Mouse (Mus musculus) bone marrow macrophage, adult 2 months (primary cell): Measurements from ENCODE around the gene Ube2d3. TPM values are rescaled to one million over a fixed set of nuclear protein-coding genes. Genes with fewer than 3 reads are reported as not detected.
A peak's percentile ranks its signal among the peaks of the same experiment; 100 is the strongest.

Experiments used
- H3K27ac ChIP-seq: 2 replicates; pipeline ENCODE4 v1.5.1; 2012; ENCODE audit warnings: low read depth, low read length; ENCODE audit not compliant: insufficient read depth
- H3K4me1 ChIP-seq: 2 replicates; pipeline ENCODE4 v1.6.1; 2012; ENCODE audit warnings: low read length; ENCODE audit not compliant: control insufficient read depth, insufficient read depth
- H3K4me3 ChIP-seq: 2 replicates; pipeline ENCODE4 v1.5.1; 2012; ENCODE audit warnings: mild to moderate bottlenecking, low read length, moderate library complexity; ENCODE audit not compliant: insufficient read depth
- CTCF ChIP-seq: IDR thresholded peaks from 2 replicates; pipeline ENCODE4 v1.5.1; 2012; ENCODE audit warnings: low read depth, mild to moderate bottlenecking, low read length, moderate library complexity
- POLR2A ChIP-seq: IDR thresholded peaks from 2 replicates; pipeline ENCODE4 v1.6.1; 2012; ENCODE audit warnings: mild to moderate bottlenecking, low read depth, low read length, borderline replicate concordance
- polyA plus RNA-seq: library from polyadenylated mRNA; stranded (reverse); fragments of >200 nt; gene quantifications from 2 replicates; pipeline ENCODE4 v1.2.4, GENCODE M21; 2012; ENCODE audit not compliant: missing spikeins, insufficient read depth, insufficient read length

The Ube2d3 gene
- polyA plus RNA-seq: 389 and 407 TPM in 2 replicates

DNA sequence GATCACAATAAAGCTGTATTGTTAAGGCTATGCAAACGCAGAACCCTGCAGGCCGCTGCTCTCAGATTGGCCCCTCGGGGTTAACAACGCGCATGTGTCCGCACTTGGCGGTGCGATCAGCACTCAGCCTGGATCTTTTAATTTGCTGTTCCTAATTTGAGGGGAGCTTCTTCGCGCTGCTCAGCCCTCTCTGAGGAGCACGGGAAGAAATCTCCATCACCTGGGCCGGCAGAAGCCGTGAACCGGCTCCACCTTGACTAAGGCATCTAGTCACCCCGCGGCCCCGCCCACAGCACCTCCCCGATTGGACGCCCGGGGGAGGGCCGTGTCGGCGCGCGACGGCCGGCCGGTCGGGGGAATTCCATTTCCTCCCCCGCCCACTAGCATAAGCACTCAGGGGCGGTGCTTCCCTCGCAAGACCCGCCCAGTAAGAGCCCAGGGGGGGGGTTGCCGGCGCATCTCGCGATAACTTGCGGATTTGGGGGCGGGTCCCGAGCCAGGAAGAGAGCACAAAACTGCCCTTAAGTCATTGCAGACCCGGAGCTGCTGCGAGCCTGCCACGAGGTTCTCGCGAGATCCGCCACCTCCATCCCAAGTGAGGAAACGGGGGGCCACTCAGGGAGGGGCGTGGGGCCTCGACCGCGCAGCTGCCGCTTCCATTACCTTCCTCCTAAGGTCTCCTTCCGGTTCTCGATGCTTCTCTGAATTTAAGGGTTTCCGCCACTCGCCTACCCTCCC is at the start of gene Ube2d3:
Gene Ube2d3 (plus strand): TSS at position 392 of the 738 bp plus-strand sequence.
- Histone ChIP-seq H3K27ac (peak within 1 kb of the TSS; percentile 100), H3K4me1 (peaks cover 5% of the 10 kb centered on the region; the same call in 1 of the 2 replicates), H3K4me3 (peak within 1 kb of the TSS; percentile 99)
- no peak for TF ChIP-seq POLR2A
- no peak for TF ChIP-seq CTCF

DNA sequence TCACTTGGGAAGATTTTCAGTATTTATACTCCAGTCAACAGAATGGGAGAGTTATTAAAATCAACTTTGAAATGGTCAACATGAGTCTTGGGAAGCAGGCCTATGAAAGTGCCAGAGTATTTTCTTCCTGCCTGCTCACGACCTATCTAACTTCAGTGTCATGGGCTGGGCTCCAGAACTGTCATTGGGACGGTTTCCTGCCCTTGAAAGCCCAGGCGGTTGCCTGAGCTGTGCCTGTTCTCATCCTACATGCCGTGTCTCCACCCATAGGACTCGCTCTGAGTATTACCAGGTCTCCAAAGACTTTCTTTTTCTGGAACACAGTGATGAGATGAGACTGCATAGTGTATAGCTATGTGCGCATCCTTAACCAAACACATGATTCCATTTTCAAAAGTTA is 44.8 kb upstream of the Ube2d3 start:
- Histone ChIP-seq H3K4me3 (no peak overlapping the region), H3K27ac (no peak overlapping the region), H3K4me1 (no peaks in the 10 kb centered on the region)
- TF ChIP-seq CTCF (no peak), POLR2A (no peak)

DNA sequence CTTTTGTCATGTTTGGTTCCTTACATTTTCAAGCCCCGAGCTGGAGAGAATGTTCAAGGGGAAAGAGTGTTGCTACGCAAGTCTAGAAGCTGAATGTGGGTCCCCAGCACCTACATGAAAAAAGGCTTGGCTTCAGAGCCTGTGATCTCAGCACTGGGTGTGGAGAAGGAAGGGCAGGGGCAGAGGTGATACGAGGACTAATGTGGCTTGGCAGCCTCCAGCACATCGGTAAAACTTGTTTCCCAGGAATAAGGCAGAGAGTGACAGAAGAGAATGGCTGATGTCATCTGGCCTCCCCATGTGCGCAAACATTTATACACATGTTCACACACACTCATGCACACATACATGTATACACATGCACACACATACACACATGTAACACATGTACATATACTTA is 42.9 kb upstream of the Ube2d3 start:
- Histone ChIP-seq H3K4me3 (no peak overlapping the region), H3K4me1 (no peaks in the 10 kb centered on the region), H3K27ac (no peak overlapping the region)
- TF ChIP-seq POLR2A (no peak), CTCF (no peak)

DNA sequence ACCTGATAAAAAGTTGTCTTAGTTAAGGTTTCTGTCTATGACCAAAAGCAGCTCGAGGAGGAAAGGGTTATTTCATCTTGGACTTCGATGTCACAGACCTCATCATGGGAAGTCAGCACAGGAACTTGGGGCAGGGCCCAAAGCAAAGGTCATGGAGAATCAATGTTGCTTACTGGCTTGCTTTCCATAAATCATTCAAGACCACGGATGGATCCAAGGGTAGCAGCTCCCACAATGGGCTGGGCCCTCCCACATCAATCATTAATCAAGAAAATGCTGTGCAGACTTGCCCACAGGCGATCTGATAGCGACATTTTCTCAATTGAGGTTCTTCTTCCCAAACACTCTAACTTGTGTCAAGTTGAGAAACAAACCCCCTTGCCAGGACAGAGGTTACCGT is 41.9 kb upstream of the Ube2d3 start:
- Histone ChIP-seq H3K27ac (no peak overlapping the region), H3K4me3 (no peak overlapping the region), H3K4me1 (no peaks in the 10 kb centered on the region)
- TF ChIP-seq POLR2A (no peak), CTCF (no peak)

DNA sequence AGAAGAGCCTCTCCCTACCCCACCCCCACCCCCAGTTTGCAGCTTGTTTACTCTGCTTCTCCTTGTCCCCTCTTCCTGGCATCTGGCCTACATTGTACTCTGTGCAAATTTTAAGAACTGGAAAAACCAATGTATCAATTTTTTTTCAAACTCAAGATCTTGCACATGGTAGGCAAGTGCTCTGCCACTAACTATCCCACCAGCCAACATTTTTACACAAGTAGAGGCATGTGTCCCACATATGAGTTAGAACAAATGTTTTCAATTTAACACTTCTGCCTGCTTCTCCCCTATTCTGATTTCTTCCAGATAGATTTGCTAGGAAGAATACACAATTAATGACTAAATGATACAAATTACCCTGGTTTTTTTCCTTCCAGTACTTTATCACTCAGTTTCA is 40.8 kb upstream of the Ube2d3 start:
- Histone ChIP-seq H3K4me1 (no peaks in the 10 kb centered on the region), H3K4me3 (no peak overlapping the region), H3K27ac (no peak overlapping the region)
- TF ChIP-seq CTCF (no peak), POLR2A (no peak)

DNA sequence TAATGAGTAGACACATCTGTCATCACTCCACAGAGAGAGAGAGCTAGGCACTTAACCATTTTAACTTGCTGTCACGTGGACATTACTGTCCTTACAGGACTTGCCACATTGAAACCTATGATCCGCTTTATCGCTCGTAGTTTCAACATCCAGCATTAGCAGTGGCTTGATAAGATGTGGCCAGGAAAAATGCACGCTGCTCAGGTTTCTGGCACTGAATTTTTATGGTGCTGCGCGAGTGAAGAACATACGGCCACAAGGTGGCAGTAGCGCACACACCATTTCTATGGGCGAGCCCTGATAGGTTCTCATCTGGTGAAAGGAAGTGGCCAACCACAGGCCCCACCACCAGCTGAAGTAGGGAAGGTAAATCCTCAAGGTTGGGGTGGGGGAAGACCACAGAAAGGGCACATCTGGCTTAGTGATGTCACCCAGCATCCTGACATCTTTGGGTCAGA is 35.7 kb upstream of the Ube2d3 start:
- H3K4me1 ChIP-seq: peaks cover 5% of the 10 kb centered on the region
- TF ChIP-seq CTCF (peak; percentile 75), POLR2A (no peak)
- H3K4me3 ChIP-seq: no peak overlapping the region
- H3K27ac ChIP-seq: no peak overlapping the region

DNA sequence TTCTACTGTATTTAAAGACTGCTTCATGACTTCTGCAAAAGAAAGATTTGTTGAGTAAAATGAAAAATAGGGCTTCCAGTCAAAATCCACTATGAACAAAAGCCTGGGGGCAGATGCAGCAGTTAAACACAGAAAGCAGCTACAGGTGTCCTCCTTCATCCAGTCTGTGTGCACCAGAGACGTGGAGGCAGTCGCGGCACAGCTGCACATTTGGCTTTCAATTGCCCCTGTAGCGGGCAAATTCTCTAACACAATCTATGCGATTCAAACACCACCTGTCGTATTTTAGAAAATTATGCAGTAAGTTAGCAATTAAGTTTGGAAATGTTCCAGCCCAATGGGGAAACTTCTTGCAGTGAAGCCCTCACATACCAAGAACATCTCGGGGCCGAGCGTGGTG is 34.7 kb upstream of the Ube2d3 start:
- Histone ChIP-seq H3K27ac (no peak overlapping the region), H3K4me1 (peaks cover 5% of the 10 kb centered on the region), H3K4me3 (no peak overlapping the region)
- TF ChIP-seq CTCF (no peak), POLR2A (no peak)

DNA sequence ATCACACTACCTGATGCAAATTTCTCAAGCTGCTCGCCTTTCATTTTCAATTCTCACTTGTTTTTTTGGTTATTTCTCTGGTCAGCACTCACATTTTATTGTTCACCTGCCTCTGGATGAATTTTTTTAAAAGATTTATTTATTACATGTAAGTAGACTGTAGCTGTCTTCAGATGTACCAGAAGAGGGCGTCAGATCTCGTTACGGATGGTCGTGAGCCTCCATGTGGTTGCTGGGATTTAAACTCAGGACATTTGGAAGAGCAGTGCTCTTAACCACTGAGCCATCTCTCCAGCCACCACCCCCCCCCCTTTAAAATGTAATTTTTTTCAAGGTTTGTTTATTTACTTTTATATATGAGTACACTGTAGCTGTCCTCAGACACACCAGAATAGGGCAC is 34.1 kb upstream of the Ube2d3 start:
- no peak overlapping the region for H3K4me3 ChIP-seq
- no peak for TF ChIP-seq POLR2A
- no peak for TF ChIP-seq CTCF
- H3K27ac ChIP-seq: no peak overlapping the region
- H3K4me1 ChIP-seq: peaks cover 5% of the 10 kb centered on the region

DNA sequence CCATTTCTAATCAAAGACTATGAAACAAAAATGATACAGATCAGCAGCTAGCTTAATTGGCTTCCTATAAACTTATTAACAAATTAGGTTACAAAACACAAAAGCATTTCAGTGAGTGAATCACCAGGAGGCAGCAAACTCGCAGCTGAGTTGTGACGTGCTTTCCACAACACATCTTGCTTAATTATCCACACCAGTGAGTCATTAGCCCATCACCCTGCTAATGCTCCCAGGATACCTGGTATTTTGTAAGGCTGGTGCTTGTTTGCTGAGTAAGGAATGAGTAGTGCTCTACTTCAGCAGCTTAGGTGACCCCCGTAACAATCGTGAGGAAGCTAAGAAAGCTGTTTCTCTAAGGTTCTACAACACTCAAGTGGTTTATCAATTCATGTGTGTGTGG is 33.4 kb upstream of the Ube2d3 start:
- Histone ChIP-seq H3K4me3 (no peak overlapping the region), H3K4me1 (peaks cover 5% of the 10 kb centered on the region), H3K27ac (no peak overlapping the region)
- TF ChIP-seq POLR2A: no peak
- TF ChIP-seq CTCF: no peak

DNA sequence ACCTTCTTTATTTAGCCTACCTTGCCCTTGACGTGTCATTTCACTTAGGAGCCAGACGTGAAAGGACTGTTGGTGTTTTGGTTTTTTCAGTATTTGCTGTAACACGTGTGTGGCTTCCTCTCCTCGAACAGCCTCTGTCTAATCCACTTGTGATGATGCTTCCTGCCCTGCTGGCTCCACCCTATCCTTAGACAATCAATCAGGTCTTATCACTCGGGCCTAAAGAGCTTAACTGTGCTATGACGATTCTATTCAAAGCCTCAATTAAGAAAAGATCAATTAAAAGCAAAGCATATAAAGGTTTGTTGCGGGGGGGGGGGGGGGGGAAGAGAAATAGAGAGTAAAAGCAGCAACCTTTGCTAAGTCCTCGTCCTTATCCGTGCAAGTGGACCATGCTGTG is 30.6 kb upstream of the Ube2d3 start:
- H3K4me3 ChIP-seq: no peak overlapping the region
- H3K27ac ChIP-seq: no peak overlapping the region
- H3K4me1 ChIP-seq: peaks cover 5% of the 10 kb centered on the region
- TF ChIP-seq POLR2A (no peak), CTCF (no peak)
